Mouse (Mus musculus) adrenal gland (tissue): ENCODE measurements around the gene Jade1.

Source experiments
- intact Hi-C: fragments of 180-260 bp; cut with DNase I; formaldehyde crosslinking; loops from one replicate; pipeline ENCODE4 v1.15.1; 2025

Jade1 gene

GRCm38 (mm10) chr3:41548238-41548637 lies 7.3 kb upstream of the Jade1 start:
- intact Hi-C loops: no loop called here

- intact Hi-C loops: no loop called here
Observed at GRCm38 (mm10) chr3:41551671-41552070, 3.9 kb upstream of the Jade1 start.

- intact Hi-C loops: no loop called here
Observed at GRCm38 (mm10) chr3:41552777-41553548, 2.6 kb upstream of the Jade1 start.

GRCm38 (mm10) chr3:41553681-41554080 lies 1.9 kb upstream of the Jade1 start:
- intact Hi-C loops: no loop called here

GRCm38 (mm10) chr3:41554480-41555475 lies 753 bp upstream of the Jade1 start:
- intact Hi-C loops: no loop called here

- intact Hi-C loops: no loop called here
Observed at GRCm38 (mm10) chr3:41556451-41557266, 1.1 kb downstream of the Jade1 start.

- intact Hi-C loops: no loop called here
Observed at GRCm38 (mm10) chr3:41557267-41557995, 1.9 kb downstream of the Jade1 start.

- intact Hi-C loops: loop anchor here (5.0 kb wide), 1 partner anchor 68 kb away; no protein-coding TSS in a partner anchor
Observed at GRCm38 (mm10) chr3:41560489-41560888, 5.0 kb downstream of the Jade1 start.

- intact Hi-C loops: loop anchor here (2.0 to 5.0 kb wide), 2 partner anchors 69 to 329 kb away; no protein-coding TSS in a partner anchor
Observed at GRCm38 (mm10) chr3:41561787-41562186, 6.3 kb downstream of the Jade1 start.

- intact Hi-C loops: loop anchor here (2.0 to 5.0 kb wide), 2 partner anchors 71 to 331 kb away; no protein-coding TSS in a partner anchor
Observed at GRCm38 (mm10) chr3:41563211-41563931, 7.8 kb downstream of the Jade1 start.

- intact Hi-C loops: loop anchor here (2.0 to 5.0 kb wide), 2 partner anchors 72 to 331 kb away; no protein-coding TSS in a partner anchor
Observed at GRCm38 (mm10) chr3:41563997-41564396, 8.5 kb downstream of the Jade1 start.

GRCm38 (mm10) chr3:41564471-41565213 lies 9.1 kb downstream of the Jade1 start:
- intact Hi-C loops: loop anchor here (5.0 kb wide), 2 partner anchors 72 to 212 kb away; no protein-coding TSS in a partner anchor

- intact Hi-C loops: loop anchor here (5.0 kb wide), 1 partner anchor 213 kb away; no protein-coding TSS in a partner anchor
Observed at GRCm38 (mm10) chr3:41565410-41565823, 9.9 kb downstream of the Jade1 start.

GRCm38 (mm10) chr3:41565955-41566354 lies 10.4 kb downstream of the Jade1 start:
- intact Hi-C loops: loop anchor here (5.0 kb wide), 1 partner anchor 214 kb away; no protein-coding TSS in a partner anchor

- intact Hi-C loops: loop anchor here (5.0 kb wide), 1 partner anchor 218 kb away; no protein-coding TSS in a partner anchor
Observed at GRCm38 (mm10) chr3:41569943-41570342, 14.4 kb downstream of the Jade1 start.

GRCm38 (mm10) chr3:41572131-41572530 lies 16.6 kb downstream of the Jade1 start:
- intact Hi-C loops: no loop called here

GRCm38 (mm10) chr3:41572968-41573367 lies 17.4 kb downstream of the Jade1 start:
- intact Hi-C loops: no loop called here

GRCm38 (mm10) chr3:41574208-41574607 lies 18.7 kb downstream of the Jade1 start:
- intact Hi-C loops: no loop called here
